Mouse (Mus musculus): Measurements from ENCODE around the gene Cd82. TPM values are rescaled to one million over a fixed set of nuclear protein-coding genes. Genes with fewer than 3 reads are reported as not detected.
A peak's percentile ranks its signal among the peaks of the same experiment; 100 is the strongest.

The Cd82 gene
- polyA plus RNA-seq, 1 experiment = 411 TPM

GRCm38 (mm10) chr2:93475040-93475439, 12.1 kb upstream of the Cd82 start:
- H3K79me2 ChIP-seq (ENCODE audit: control insufficient read depth, insufficient read depth) = no peaks in the 10 kb centered on the region
- peak overlapping the region; percentile 14 for H3K4me2 ChIP-seq (ENCODE audit: low read depth)
- H3K36me3 ChIP-seq (ENCODE audit: control insufficient read depth, insufficient read depth) = no peaks in the 10 kb centered on the region
- H3K4me3 ChIP-seq = no peak overlapping the region
- TF ChIP-seq TCF12 (IDR thresholded peaks at IDR 0.05; ENCODE audit: insufficient read depth, poor library complexity, severe bottlenecking) (no peak), USF1 (IDR thresholded peaks at IDR 0.05; ENCODE audit: low read depth) (no peak), CEBPB (IDR thresholded peaks at IDR 0.05; ENCODE audit: insufficient read depth, poor library complexity, severe bottlenecking) (no peak)
- H3K27me3 ChIP-seq (ENCODE audit: control insufficient read depth, insufficient read depth, insufficient read length) = peaks cover 10% of the 10 kb centered on the region
- H3ac ChIP-seq (ENCODE audit: control insufficient read depth, insufficient read length) = no peak overlapping the region

- Histone ChIP-seq H3K4me3 (no peak overlapping the region), H3K27me3 (ENCODE audit: control insufficient read depth, insufficient read depth, insufficient read length) (peaks cover 3% of the 10 kb centered on the region), H3K79me2 (ENCODE audit: control insufficient read depth, insufficient read depth) (no peaks in the 10 kb centered on the region), H3ac (ENCODE audit: control insufficient read depth, insufficient read length) (no peak overlapping the region), H3K36me3 (ENCODE audit: control insufficient read depth, insufficient read depth) (no peaks in the 10 kb centered on the region), H3K4me2 (ENCODE audit: low read depth) (no peak overlapping the region)
- TF ChIP-seq MYOD1 (IDR thresholded peaks at IDR 0.05; ENCODE audit: control insufficient read depth in 1 of 3, insufficient read length in 2 of 3, low read depth in 2 of 3) (peak in 2 of 3 experiments; percentile 64 to 80), TCF12 (IDR thresholded peaks at IDR 0.05; ENCODE audit: insufficient read depth, poor library complexity, severe bottlenecking) (no peak), MYOG (IDR thresholded peaks at IDR 0.05; ENCODE audit: control insufficient read depth in 1 of 3, insufficient read depth in 1 of 3, insufficient read length in 2 of 3, low read depth in 2 of 3) (peak; percentile 16 to 64 (median 63)), POLR2AphosphoS2 (IDR thresholded peaks at IDR 0.05; ENCODE audit: insufficient read length, low read depth) (no peak), TCF3 (IDR thresholded peaks at IDR 0.05; ENCODE audit: insufficient read length, low read depth) (no peak)
These were observed 11.0 kb upstream of the Cd82 start for GRCm38 (mm10) chr2:93473915-93474314.

GRCm38 (mm10) chr2:93470849-93471576, 8.1 kb upstream of the Cd82 start:
- Histone ChIP-seq H3K4me3 (peak overlapping the region; percentile 15), H3K79me2 (ENCODE audit: control insufficient read depth, insufficient read depth) (no peaks in the 10 kb centered on the region), H3K4me2 (ENCODE audit: low read depth) (peak overlapping the region; percentile 94), H3K36me3 (ENCODE audit: control insufficient read depth, insufficient read depth) (no peaks in the 10 kb centered on the region), H3K27me3 (ENCODE audit: control insufficient read depth, insufficient read depth, insufficient read length) (no peaks in the 10 kb centered on the region), H3ac (ENCODE audit: control insufficient read depth, insufficient read length) (no peak overlapping the region)
- TF ChIP-seq TCF12 (IDR thresholded peaks at IDR 0.05; ENCODE audit: insufficient read depth, poor library complexity, severe bottlenecking) (no peak), MYOD1 (IDR thresholded peaks at IDR 0.05; ENCODE audit: control insufficient read depth in 1 of 3, insufficient read length in 2 of 3, low read depth in 2 of 3) (peak in 2 of 3 experiments; percentile 47 to 57), MYOG (IDR thresholded peaks at IDR 0.05; ENCODE audit: control insufficient read depth in 1 of 3, insufficient read depth in 1 of 3, insufficient read length in 2 of 3, low read depth in 2 of 3) (peak in 2 of 3 experiments; percentile 23 to 53), MAX (IDR thresholded peaks at IDR 0.05; ENCODE audit: low read depth) (no peak)

- no peaks in the 10 kb centered on the region for H3K79me2 ChIP-seq (ENCODE audit: control insufficient read depth, insufficient read depth)
- H3K4me2 ChIP-seq (ENCODE audit: low read depth) = peak overlapping the region; percentile 94
- peak overlapping the region; percentile 15 for H3K4me3 ChIP-seq
- H3K36me3 ChIP-seq (ENCODE audit: control insufficient read depth, insufficient read depth) = no peaks in the 10 kb centered on the region
- TF ChIP-seq SRF (IDR thresholded peaks at IDR 0.05; ENCODE audit: control insufficient read depth, insufficient read length, low read depth) = no peak
- TF ChIP-seq E2F4 (IDR thresholded peaks at IDR 0.05; ENCODE audit: insufficient read depth) = no peak
- TF ChIP-seq USF1 (IDR thresholded peaks at IDR 0.05; ENCODE audit: low read depth) = no peak
- no peak for TF ChIP-seq CEBPB (IDR thresholded peaks at IDR 0.05; ENCODE audit: insufficient read depth, poor library complexity, severe bottlenecking)
- TF ChIP-seq MYOD1 (IDR thresholded peaks at IDR 0.05; ENCODE audit: control insufficient read depth in 1 of 3, insufficient read length in 2 of 3, low read depth in 2 of 3) = peak in 1 of 3 experiments; percentile 54
- no peak for TF ChIP-seq TCF3 (IDR thresholded peaks at IDR 0.05; ENCODE audit: insufficient read length, low read depth)
- TF ChIP-seq MAX (IDR thresholded peaks at IDR 0.05; ENCODE audit: low read depth) = no peak
- TF ChIP-seq POLR2A (IDR thresholded peaks at IDR 0.05; ENCODE audit: insufficient read length, low read depth) = no peak
- TF ChIP-seq POLR2AphosphoS2 (IDR thresholded peaks at IDR 0.05; ENCODE audit: insufficient read length, low read depth) = no peak
- no peak for TF ChIP-seq TCF12 (IDR thresholded peaks at IDR 0.05; ENCODE audit: insufficient read depth, poor library complexity, severe bottlenecking)
- peak in 1 of 3 experiments; percentile 1 for TF ChIP-seq MYOG (IDR thresholded peaks at IDR 0.05; ENCODE audit: control insufficient read depth in 1 of 3, insufficient read depth in 1 of 3, insufficient read length in 2 of 3, low read depth in 2 of 3)
- TF ChIP-seq REST (IDR thresholded peaks at IDR 0.05; ENCODE audit: insufficient read depth, insufficient read length) = no peak
- no peak overlapping the region for H3ac ChIP-seq (ENCODE audit: control insufficient read depth, insufficient read length)
- H3K27me3 ChIP-seq (ENCODE audit: control insufficient read depth, insufficient read depth, insufficient read length) = no peaks in the 10 kb centered on the region
These were observed 7.2 kb upstream of the Cd82 start for GRCm38 (mm10) chr2:93470127-93470526.

- H3ac ChIP-seq (ENCODE audit: control insufficient read depth, insufficient read length) = no peak overlapping the region
- H3K36me3 ChIP-seq (ENCODE audit: control insufficient read depth, insufficient read depth) = no peaks in the 10 kb centered on the region
- TF ChIP-seq CEBPB (IDR thresholded peaks at IDR 0.05; ENCODE audit: insufficient read depth, poor library complexity, severe bottlenecking) (no peak), MYOD1 (IDR thresholded peaks at IDR 0.05; ENCODE audit: control insufficient read depth in 1 of 3, insufficient read length in 2 of 3, low read depth in 2 of 3) (peak; percentile 96 to 99 (median 99)), POLR2AphosphoS2 (IDR thresholded peaks at IDR 0.05; ENCODE audit: insufficient read length, low read depth) (no peak), MYOG (IDR thresholded peaks at IDR 0.05; ENCODE audit: control insufficient read depth in 1 of 3, insufficient read depth in 1 of 3, insufficient read length in 2 of 3, low read depth in 2 of 3) (peak in 1 of 3 experiments; percentile 79), MAX (IDR thresholded peaks at IDR 0.05; ENCODE audit: low read depth) (no peak), TCF12 (IDR thresholded peaks at IDR 0.05; ENCODE audit: insufficient read depth, poor library complexity, severe bottlenecking) (peak; percentile 87), REST (IDR thresholded peaks at IDR 0.05; ENCODE audit: insufficient read depth, insufficient read length) (no peak), POLR2A (IDR thresholded peaks at IDR 0.05; ENCODE audit: insufficient read length, low read depth) (no peak), SRF (IDR thresholded peaks at IDR 0.05; ENCODE audit: control insufficient read depth, insufficient read length, low read depth) (no peak), USF1 (IDR thresholded peaks at IDR 0.05; ENCODE audit: low read depth) (no peak), TCF3 (IDR thresholded peaks at IDR 0.05; ENCODE audit: insufficient read length, low read depth) (peak; percentile 80), E2F4 (IDR thresholded peaks at IDR 0.05; ENCODE audit: insufficient read depth) (no peak)
- H3K4me2 ChIP-seq (ENCODE audit: low read depth) = peak overlapping the region; percentile 94
- no peak overlapping the region for H3K4me3 ChIP-seq
- no peaks in the 10 kb centered on the region for H3K79me2 ChIP-seq (ENCODE audit: control insufficient read depth, insufficient read depth)
- H3K27me3 ChIP-seq (ENCODE audit: control insufficient read depth, insufficient read depth, insufficient read length) = no peaks in the 10 kb centered on the region
These were observed 6.2 kb upstream of the Cd82 start for GRCm38 (mm10) chr2:93469118-93469517.

All from myocyte (in vitro differentiated cells).